Mouse (Mus musculus): ENCODE measurements around the gene Nop10.

DNA sequence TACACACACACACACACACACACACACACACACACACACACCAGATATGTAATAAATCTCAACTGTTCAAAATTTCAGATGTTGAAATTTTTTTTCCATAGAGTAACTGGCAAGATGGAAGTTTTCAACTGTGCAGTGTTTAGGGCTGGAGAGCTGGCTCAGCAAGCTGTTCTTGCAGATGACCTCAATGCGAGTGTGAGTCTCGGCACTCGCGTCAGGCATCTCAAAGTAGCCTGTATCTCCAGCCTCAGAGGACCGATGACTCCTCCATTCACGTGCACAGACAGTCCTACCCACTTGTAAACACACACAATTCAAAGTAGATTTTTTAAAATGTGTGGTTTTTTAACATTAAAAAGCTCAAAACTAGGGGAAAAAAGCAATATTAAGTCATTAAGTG, 11.7 kb downstream of the Nop10 start:
- no peak for TF ChIP-seq CTCF (IDR thresholded peaks at IDR 0.05; ENCODE audit: low read depth)
- TF ChIP-seq EP300 (IDR thresholded peaks at IDR 0.05; ENCODE audit: low read depth) = no peak
